Mouse (Mus musculus) mouse embryonic stem cell (cell line): ENCODE measurements around the gene Prss16.

ENCODE experiments used
- in situ Hi-C, 2 experiments: fragments of 300-500 bp; cut with MboI; formaldehyde crosslinking; loops; 1 replicate in 1 of 2; 3 replicates in 1 of 2; pipeline ENCODE4 v1.14.3; 2019 to 2020; ENCODE audit warnings: low sequenced_read_pairs in 2 of 2, low pct_unique_long_range_greater_than_20kb in 1 of 2, mixed read lengths in 1 of 2; ENCODE audit not compliant: unreplicated experiment in 1 of 2

Prss16 gene

DNA sequence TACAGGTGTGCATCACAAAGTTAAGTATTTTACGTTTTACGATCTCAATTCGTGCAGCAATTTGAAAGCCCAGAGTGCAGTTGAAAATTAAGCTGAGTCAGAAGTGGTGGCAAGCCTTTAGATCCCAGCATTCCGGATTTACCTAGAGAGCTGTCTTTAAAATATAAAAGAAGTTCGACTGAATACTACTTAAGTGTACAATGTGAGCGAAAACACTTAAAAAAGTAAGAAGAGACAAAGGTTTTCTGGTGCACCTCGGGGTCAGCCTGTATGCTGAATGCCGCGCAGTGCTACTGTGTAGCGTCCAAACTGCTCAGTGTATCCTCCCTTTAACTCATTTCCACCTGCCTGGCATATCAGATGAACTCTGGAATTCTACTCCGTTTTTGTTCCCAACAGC lies 12.0 kb upstream of the Prss16 start:
- in situ Hi-C loops, result loop anchor here (5.0 to 25.0 kb wide), 5 partner anchors 47 to 784 kb away; no protein-coding TSS in a partner anchor

DNA sequence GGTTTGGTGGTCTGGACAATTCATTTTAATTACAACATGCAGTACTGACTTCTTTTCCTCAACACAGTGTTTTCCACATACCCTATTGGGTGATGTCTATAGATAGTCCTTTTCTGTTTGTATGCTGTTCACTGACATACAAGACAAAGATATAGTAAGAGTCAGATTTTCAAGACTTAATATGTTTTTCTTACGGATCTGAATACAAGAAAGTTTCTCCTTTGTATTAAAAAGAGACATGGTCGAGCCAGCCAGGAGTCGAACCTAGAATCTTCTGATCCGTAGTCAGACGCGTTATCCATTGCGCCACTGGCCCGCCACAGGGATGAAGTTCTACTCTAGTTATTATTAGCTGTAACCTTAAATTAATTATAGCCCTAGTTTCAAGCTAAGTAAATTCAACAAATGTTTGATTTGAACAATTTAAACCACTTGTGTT lies 11.4 kb upstream of the Prss16 start:
- in situ Hi-C loops, result loop anchor here (5.0 to 25.0 kb wide), 5 partner anchors 46 to 784 kb away; no protein-coding TSS in a partner anchor

DNA sequence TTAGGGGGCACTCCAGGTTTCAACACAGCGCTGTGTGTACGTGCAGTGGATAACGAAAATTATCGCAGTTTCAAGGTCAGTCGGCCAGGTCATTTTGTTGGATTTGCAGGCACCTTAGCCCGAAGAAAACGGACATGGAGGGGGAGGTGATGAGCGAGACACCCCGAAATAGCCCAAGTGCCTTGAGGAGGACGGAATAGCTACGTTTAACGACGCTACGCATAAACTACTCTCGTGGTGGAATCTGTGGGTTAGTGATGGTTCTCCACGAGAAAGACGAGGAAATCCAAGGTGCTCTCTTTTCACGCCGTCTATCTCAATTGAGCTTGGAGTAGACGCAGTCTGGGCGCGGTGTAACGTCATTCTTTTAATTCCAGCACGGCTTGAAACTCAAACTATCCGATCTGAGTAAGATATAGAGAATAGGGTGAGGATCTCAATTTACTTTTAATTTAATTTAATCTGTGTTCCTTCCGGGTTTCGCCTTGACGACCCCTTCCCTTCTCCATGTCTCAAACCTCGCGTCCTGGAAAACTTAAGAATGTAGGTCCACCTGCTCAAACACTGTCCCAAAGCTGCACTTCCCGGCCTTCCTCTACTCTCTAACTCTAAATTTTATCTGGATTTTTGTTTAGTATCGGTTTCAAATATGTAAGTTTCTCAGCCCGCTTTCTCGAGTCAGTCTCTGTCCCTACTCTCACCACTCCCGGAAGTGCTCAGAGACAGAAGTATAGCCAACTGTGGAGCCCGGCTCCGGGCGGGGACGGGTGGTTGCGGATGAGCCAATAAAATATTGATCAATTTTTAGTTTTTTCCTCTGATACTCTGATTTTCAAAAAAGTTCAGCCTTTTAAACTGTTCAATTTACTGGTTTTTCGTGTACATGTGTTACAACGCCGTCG lies 10.6 kb upstream of the Prss16 start:
- in situ Hi-C loops, result loop anchor here (5.0 to 25.0 kb wide), 5 partner anchors 45 to 783 kb away; no protein-coding TSS in a partner anchor

DNA sequence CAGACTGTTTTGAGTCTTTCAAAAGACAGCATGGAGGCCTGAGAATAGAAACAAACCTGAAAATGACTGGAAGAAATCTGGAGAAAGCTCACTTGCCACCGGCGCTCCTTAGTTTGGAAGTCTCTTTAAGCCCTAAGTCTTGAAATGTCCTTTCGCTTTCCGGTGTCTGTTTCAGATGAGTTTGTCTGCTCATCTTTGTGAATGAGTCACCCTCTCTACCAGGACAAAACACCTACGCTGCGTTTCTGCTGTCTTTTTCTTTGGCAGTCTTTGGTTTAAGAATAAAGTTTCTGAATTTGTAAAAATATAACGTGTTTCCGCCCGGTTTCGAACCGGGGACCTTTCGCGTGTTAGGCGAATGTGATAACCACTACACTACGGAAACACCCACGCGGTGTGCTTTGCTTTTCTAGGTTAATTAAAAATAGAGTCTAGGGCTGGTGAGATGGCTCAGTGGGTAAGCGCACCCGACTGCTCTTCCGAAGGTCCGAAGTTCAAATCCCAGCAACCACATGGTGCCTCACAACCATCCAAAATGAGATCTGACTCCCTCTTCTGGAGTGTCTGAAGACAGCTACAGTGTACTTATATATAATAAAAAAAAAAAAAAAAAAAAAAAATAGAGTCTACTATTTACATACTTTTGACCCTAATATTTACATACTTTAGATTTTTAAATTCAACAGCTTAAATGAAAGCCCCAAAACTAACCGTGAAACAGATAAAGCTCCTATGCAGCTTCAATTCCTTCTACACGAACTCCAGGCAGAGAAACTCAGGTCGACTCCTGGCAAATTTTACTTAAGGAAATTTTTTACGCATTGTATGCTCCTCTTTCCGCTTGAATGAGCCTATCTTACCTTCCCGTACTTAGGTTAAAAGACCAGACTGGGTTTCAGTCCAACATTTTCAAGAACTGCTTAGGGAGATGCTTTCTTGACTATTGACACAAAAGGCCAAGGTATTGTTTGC lies 6.2 kb upstream of the Prss16 start:
- in situ Hi-C loops, result loop anchor here (25.0 kb wide), 2 partner anchors 753 to 778 kb away; no protein-coding TSS in a partner anchor

DNA sequence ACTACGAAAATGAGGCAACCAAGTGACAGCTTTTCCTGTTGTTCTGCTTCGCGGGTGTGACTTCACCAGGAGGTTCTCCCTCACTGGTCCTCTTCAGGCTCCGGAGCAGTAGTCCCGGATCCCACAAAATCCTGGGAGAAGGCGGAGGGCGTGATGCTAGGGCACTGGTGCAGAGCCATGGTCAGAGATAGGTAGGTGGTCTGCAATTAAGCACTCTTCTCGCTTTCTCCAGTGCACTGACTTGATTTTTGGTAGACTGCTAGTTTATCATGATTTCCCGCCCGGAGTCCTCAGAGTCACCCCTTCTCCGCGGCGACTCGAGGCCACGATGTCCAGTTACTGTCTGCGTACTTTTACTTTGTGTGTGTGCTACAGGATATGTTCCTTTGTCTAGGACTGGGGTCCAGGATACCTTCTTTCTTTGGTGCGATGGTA lies 4.9 kb upstream of the Prss16 start:
- in situ Hi-C loops, result loop anchor here (25.0 kb wide), 2 partner anchors 752 to 777 kb away; no protein-coding TSS in a partner anchor

DNA sequence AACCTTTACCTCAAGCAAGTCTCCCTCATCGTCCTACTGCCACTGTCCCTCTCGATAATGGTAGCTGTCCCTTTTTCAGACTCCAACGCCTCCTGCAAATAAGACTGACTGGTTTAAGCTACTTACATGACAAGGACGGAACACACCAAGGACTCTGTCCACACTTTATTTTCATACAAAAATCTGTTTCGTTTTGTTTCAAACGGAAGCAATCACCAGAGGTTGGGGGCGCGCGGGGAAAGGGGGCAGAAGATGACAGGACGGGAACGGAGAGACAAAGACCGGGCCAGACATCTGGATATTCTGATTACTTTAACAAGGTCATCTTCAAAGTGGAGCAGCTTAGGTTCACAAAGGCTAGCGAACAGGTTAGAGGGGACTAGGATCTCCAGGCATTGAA lies 4.2 kb upstream of the Prss16 start:
- in situ Hi-C loops, result loop anchor here (25.0 kb wide), 2 partner anchors 751 to 776 kb away; no protein-coding TSS in a partner anchor

DNA sequence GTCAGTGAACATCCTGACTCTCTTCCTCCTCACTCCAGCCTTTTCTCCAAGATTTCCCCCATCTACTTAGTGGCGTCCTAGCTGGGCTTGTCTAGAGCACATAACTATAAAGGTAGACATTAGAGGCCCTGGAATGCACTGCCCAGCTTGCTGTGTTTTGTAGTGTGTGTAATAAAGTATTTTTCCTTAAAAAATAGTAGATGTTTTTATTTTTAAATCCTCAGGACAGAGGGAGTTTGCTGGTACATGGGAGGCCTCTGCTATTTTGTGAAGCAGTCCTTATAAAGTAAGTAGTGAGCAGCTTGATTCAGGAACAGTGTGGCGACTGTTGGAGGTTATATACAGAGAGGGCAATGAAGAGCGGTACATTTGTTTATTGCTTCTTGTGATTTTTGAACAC lies 835 bp downstream of the Prss16 start:
- in situ Hi-C loops, result loop anchor here (25.0 kb wide), 2 partner anchors 746 to 771 kb away; no protein-coding TSS in a partner anchor

DNA sequence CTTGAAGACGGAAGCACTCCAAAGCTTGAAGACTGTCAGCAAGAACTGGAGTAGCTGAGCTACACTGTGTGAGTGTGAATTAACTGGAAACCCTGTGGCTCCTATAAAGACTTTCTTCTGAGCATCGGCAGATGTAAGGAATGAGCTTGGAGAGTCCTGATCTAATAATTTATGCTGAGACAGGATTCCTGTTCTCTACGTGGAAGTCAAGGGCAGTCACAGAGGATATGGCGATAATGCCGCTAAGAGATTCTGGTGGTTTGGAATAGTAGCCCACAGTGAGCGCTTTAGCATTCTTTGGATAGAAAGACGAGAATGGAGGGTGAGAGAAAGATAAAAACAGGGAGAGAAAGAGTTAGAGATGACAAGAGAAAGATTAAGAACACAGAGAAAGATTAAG lies 1.7 kb downstream of the Prss16 start:
- in situ Hi-C loops, result loop anchor here (25.0 kb wide), 2 partner anchors 746 to 771 kb away; no protein-coding TSS in a partner anchor

DNA sequence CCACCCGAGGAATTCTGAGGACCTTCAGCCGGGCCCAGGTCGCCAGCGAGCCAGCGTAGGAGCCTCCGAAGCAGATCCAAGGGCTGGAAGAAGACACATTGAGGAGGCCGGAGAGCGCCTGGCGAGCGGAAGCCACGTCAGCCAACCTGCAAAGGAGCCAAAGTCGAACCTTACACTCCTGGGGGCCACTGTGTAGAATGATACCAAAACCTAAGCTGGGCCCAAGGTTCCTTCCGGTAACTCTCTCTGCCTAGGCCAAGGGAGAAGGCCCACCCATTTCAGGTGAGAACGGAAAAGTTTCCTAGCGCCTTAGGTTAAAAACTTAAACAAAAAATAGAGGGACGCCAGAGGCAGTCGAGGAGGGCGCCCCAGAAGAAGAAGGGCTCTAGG lies 2.4 kb downstream of the Prss16 start:
- in situ Hi-C loops, result loop anchor here (25.0 kb wide), 2 partner anchors 745 to 770 kb away; no protein-coding TSS in a partner anchor

DNA sequence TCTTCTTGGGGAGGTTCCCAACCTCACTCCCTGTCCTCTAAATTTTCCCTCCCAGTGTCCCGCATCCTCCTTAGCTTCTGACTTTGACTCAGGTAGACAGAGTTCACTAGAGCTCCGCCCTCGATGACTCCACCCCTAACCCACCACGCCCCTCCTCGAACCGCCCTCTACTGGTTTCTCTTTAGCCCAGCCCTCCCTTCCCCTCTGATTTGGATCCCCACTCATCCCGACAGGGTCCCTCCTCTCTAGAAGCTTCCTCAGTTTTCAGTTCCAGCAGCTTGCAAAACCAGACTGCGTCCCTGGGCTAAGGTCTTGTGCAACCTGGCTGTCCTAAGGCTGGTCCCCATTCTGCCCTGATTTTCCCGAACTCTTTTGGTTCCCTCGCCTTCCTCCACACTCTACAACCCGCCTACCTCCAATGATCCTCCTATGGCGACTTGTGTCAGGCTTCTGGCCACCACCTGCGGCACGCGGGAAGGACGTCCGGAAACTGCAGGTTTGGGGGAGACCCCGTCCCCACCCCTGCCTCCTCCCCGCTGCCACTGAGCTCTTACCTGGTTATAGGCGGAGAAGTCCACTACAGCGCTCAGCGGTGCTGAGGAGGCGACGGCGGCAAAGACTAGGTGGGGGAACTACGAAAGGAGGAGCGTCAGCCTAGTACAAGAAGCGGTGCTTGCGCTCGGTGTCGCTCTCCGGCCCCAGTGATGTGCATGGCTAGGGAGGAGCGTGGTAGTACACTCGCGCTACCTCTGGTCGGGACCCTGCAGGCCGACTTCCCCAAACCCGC lies 3.0 kb downstream of the Prss16 start:
- in situ Hi-C loops, result loop anchor here (25.0 kb wide), 2 partner anchors 744 to 769 kb away; no protein-coding TSS in a partner anchor

DNA sequence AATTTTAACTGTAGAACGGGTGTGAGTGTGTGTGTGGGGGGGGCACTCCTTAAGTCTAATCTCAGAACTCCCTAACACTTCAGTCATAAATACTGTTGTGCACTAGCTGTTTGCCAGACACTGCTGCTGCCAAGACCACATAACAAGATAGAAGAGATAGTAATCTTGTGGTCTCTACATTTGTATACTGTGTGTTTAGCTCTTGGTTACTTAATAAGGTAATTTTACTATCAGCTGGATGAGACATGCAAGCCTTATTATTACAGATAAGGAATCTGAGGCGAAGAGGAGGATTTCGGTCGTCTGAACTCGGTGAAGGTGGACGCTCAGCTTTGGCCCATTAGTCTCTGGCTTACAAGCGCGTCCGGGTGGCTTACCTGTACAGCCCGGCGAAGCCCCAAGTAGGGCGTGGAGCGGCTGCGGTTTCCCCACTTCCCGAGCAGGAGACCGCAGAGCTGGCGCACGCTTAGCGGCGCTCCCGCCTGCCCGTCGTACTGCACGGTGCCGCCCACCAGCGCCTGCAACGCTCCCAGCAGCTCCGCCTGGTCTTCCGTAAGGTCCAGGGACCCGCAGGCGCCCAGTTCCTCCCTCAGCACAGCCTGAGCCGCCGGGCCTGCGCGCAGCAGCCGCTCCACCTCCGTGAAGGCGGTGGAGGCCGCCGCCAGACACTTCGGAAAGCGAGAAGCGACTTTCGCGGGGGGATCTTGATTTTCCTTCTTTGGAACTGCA lies 3.8 kb downstream of the Prss16 start:
- in situ Hi-C loops, result loop anchor here (25.0 kb wide), 2 partner anchors 743 to 768 kb away; no protein-coding TSS in a partner anchor

DNA sequence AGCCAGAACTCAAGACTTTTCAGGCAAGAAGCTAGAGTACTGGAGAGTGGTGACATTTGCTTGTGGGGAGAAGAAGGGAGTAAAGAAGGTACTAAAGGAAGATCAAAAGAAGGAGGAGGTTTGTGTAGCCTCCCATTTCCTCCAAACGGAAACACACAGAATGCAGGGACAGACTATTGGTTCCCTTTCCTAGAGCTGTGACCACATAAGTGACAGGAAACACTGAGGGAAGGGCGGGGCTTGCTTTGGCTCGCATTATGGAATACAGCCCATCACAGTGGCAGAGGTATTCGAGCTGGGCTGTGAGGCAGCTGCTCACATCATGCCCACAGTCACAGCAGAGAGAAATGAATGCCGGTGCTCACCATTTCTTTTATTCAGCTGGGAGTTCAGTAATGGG lies 7.7 kb downstream of the Prss16 start:
- in situ Hi-C loops, result loop anchor here (25.0 kb wide), 2 partner anchors 740 to 765 kb away; no protein-coding TSS in a partner anchor

DNA sequence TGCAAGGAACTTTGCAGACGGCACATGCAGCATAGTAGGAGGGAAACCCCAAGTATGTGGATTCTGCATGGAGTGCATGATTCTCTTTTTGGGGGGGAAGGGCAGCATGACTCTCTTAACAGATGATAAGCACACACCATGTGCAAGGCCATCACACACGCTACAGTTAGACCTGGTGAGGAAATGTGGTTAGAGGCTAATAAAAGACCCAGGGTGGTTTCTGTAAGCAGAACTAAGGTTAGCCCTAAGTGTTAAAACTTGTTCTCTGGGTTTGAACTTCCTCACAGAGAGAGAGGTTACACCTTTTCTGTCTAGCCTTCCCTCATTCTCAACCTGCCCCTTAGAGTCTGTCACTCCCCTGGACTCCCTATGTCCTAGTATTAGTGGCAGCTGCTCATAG lies 8.2 kb downstream of the Prss16 start:
- in situ Hi-C loops, result loop anchor here (25.0 kb wide), 2 partner anchors 739 to 764 kb away; no protein-coding TSS in a partner anchor

DNA sequence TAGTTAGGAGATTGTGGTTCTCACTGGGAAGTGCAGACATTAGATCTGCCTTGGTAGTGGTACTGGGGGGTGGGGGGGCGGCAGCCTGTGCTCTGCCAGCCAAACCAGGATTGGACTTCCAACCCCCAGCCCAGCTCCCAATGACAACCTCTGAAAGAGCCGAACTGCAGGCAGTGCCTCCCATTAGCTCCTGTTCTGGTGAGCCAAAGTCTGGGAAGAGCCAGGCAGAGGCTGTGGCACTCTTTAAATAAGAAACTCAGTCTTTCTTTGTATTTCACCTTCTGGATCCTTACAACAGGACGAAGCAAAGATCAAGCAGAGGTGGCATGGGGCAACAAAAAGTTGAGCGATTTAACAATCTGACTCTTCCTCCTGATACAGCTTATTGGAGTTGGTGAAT lies 10.4 kb downstream of the Prss16 start:
- in situ Hi-C loops, result no loop called here

DNA sequence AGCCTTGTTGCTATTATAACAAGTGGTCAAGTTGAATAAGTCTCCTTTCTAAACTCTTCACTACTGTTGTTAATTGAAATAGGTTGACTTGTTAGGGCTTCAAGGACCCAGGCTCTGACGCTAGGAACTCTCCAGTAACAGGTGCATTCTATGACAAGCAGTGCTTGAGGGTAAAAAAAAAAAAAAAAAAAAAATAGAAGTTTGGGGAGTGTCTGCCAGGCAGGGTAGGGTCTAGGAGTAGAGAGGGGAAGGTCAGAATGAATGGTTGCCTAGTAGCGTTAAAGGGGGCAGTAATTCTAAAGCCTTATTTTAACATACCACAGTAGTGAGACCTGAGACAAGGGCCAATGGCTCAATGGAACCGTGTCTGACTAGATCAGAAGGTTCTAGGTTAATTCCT lies 11.1 kb downstream of the Prss16 start:
- in situ Hi-C loops, result no loop called here

DNA sequence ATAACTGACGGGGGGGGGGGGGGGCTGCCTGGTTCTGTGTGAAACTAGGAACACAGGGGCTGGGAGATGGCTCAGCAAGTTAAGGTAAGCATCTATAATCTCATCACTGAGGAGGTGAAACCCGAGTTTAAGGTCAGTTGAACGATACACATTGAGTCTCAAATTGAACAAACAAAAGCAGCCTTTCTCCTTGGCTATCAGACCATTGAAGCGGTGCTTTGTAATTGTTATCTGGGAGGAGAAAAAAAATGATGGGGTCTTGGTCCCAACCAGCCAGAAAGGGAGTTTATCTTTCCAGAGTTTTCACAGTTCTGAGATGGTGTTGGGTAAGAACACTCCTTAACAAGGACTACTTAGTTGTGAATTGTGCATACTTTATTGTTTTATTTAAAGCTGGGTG lies 11.7 kb downstream of the Prss16 start:
- in situ Hi-C loops, result no loop called here
